Mouse (Mus musculus): Measurements from ENCODE around the gene Luc7l3.
A peak's percentile ranks its signal among the peaks of the same experiment; 100 is the strongest.

The Luc7l3 gene

GRCm38 (mm10) chr11:94259814-94260213, 62.0 kb downstream of the Luc7l3 start:
- no peak for ATAC-seq (ENCODE audit: low TSS enrichment)

GRCm38 (mm10) chr11:94257987-94258386, 63.8 kb downstream of the Luc7l3 start:
- no peak for ATAC-seq (ENCODE audit: low TSS enrichment)

- no peak for ATAC-seq (ENCODE audit: low TSS enrichment)
Measured at GRCm38 (mm10) chr11:94255733-94256132, 66.1 kb downstream of the Luc7l3 start.

GRCm38 (mm10) chr11:94253691-94254090, 68.1 kb downstream of the Luc7l3 start:
- no peak for ATAC-seq (ENCODE audit: low TSS enrichment)

GRCm38 (mm10) chr11:94253156-94253555, 68.6 kb downstream of the Luc7l3 start:
- no peak for ATAC-seq (ENCODE audit: low TSS enrichment)

- no peak for ATAC-seq (ENCODE audit: low TSS enrichment)
Measured at GRCm38 (mm10) chr11:94246789-94247061, 75.1 kb downstream of the Luc7l3 start.

- peak; percentile 23; the same call in 1 of the 2 replicates for ATAC-seq (ENCODE audit: low TSS enrichment)
Measured at GRCm38 (mm10) chr11:94245955-94246788, 75.6 kb downstream of the Luc7l3 start, which contains the start of gene Wfikkn2. Gene Wfikkn2, minus strand, starts transcription at chr11:94246005.

- no peak for ATAC-seq (ENCODE audit: low TSS enrichment)
Measured at GRCm38 (mm10) chr11:94244385-94244784, 77.4 kb downstream of the Luc7l3 start.

GRCm38 (mm10) chr11:94243422-94244180, 78.2 kb downstream of the Luc7l3 start:
- no peak for ATAC-seq (ENCODE audit: low TSS enrichment)

- ATAC-seq (ENCODE audit: low TSS enrichment) = no peak
Measured at GRCm38 (mm10) chr11:94242760-94243421, 78.9 kb downstream of the Luc7l3 start.

GRCm38 (mm10) chr11:94239706-94240105, 82.1 kb downstream of the Luc7l3 start:
- no peak for ATAC-seq (ENCODE audit: low TSS enrichment)

GRCm38 (mm10) chr11:94238786-94239185, 83.0 kb downstream of the Luc7l3 start:
- no peak for ATAC-seq (ENCODE audit: low TSS enrichment)
